Mouse (Mus musculus) spleen, adult 18-20 months (tissue): Measurements from ENCODE around the gene Klhl25.
"Not testable (repeated sequence)": the region's sequence is repeated elsewhere in the genome, so short reads cannot be mapped to it uniquely, and the experiment has no call there.

ENCODE experiments used
- DNase-seq, 2 experiments: peaks; one replicate each; pipeline ENCODE4 v3.0.0; 2022; ENCODE audit warnings: mixed read lengths in 2 of 2

The Klhl25 gene

GRCm38 (mm10) chr7:75880236-75880635 lies 32.1 kb downstream of the Klhl25 start:
- no peak for DNase-seq

GRCm38 (mm10) chr7:75880650-75881049 lies 32.5 kb downstream of the Klhl25 start:
- DNase-seq, result peak; percentile 65 to 81

GRCm38 (mm10) chr7:75881376-75881775 lies 33.3 kb downstream of the Klhl25 start:
- DNase-seq, result no peak

- no peak for DNase-seq
Measured at GRCm38 (mm10) chr7:75881791-75882190, 33.7 kb downstream of the Klhl25 start.

- no peak for DNase-seq
Measured at GRCm38 (mm10) chr7:75891466-75891865, 43.4 kb downstream of the Klhl25 start.

- DNase-seq, result no peak
Measured at GRCm38 (mm10) chr7:75892737-75893136, 44.6 kb downstream of the Klhl25 start.

GRCm38 (mm10) chr7:75893709-75894108 lies 45.6 kb downstream of the Klhl25 start:
- DNase-seq, result no peak

- DNase-seq, result no peak
Measured at GRCm38 (mm10) chr7:75897041-75897440, 48.9 kb downstream of the Klhl25 start.

- no peak for DNase-seq
Measured at GRCm38 (mm10) chr7:75899102-75899501, 51.0 kb downstream of the Klhl25 start.

- DNase-seq, result no peak
Measured at GRCm38 (mm10) chr7:75899517-75899916, 51.4 kb downstream of the Klhl25 start.

- DNase-seq, result no peak
Measured at GRCm38 (mm10) chr7:75899954-75900353, 51.8 kb downstream of the Klhl25 start.

GRCm38 (mm10) chr7:75905145-75905544 lies 57.0 kb downstream of the Klhl25 start:
- no peak for DNase-seq

GRCm38 (mm10) chr7:75910035-75910651 lies 62.0 kb downstream of the Klhl25 start:
- DNase-seq, result peak; percentile 11 to 32

GRCm38 (mm10) chr7:75910652-75911035 lies 62.5 kb downstream of the Klhl25 start:
- no peak for DNase-seq

- DNase-seq, result peak; percentile 50 to 71
Measured at GRCm38 (mm10) chr7:75913952-75914351, 65.8 kb downstream of the Klhl25 start.

GRCm38 (mm10) chr7:75915550-75915949 lies 67.4 kb downstream of the Klhl25 start:
- DNase-seq, result not testable (repeated sequence)

GRCm38 (mm10) chr7:75917662-75918061 lies 69.6 kb downstream of the Klhl25 start:
- no peak for DNase-seq

GRCm38 (mm10) chr7:75919745-75920144 lies 71.6 kb downstream of the Klhl25 start:
- DNase-seq, result not testable (repeated sequence)
